Mouse (Mus musculus): ENCODE measurements around the gene Cnn1.
A peak's percentile ranks its signal among the peaks of the same experiment; 100 is the strongest.
"Not testable (repeated sequence)": the region's sequence is repeated elsewhere in the genome, so short reads cannot be mapped to it uniquely, and the experiment has no call there.

Gene Cnn1

DNA sequence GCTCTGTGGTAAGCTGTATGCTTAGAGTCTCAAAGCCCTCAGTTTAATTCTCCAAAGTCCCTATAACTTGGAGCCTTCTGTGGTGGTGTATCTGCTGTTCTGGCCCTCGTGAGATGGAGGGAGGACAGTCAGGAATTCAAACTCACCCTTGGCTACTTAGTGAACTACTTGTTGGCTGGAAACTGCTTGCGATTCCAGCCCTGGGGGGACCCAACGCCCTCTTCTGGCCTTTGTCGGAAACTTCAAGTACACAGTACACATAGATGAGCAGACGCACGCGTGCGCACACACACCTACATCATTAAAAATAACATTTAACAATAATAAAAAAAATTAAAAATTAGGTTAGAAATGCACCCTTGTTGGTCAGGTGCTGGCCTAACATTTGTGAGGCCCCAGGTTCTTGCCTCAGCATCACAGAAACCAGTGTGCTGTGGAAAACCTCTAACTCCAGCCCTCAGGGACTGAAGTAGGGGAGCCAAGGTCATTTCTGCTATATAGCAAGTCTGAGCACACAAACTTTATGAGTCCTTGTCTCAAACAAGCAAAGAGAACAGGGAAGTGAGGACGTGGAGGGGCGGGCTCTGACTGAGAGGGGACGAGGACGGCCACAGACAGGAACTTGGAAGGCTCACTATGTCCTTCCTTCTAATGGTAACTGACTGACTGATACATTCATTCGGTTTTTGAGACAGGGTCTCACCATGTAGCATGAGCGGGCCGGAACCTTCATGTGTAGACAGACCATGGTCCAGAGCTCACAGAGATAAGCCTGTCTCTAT, 26.4 kb downstream of the Cnn1 start:
- no peak for DNase-seq (ENCODE audit: low spot score in 2 of 2)

DNA sequence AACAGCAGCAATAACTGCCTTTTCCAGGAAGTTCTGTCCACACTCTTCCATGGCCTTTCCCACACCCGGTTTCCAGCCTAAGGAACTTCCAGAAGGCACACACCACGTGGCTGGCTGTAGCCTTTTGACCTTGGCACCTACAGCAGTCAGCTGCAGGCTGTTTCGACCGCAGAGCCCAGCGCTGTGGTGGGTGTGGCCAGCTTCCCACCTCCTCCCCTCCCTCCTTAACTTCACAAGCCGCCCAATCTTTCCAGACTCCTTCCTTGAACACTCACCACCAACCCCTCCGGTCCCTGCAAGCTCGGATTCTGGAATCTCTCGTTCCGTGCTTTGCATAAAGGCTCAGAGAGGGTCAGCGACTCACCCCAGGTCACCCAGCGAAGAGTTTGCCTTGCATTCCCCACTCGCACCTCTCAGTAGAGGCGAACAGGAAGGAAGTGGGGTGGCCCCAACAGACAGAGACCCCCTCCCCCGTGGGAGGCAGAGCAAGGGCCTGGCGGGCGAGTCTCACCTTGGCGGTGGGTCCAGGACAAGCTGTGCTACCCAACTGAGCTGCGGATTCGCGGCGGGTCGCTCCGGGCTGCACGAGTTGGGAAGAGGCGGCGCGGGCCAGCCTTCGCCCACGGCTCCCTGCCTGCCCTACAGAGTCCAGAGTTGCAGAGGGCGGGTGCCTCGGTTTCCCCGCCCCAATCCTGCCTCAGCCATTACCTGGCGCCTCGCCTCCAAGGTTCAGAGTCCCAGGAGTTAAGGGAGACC, 32.4 kb downstream of the Cnn1 start:
- DNase-seq (ENCODE audit: low spot score in 2 of 2), result no peak

DNA sequence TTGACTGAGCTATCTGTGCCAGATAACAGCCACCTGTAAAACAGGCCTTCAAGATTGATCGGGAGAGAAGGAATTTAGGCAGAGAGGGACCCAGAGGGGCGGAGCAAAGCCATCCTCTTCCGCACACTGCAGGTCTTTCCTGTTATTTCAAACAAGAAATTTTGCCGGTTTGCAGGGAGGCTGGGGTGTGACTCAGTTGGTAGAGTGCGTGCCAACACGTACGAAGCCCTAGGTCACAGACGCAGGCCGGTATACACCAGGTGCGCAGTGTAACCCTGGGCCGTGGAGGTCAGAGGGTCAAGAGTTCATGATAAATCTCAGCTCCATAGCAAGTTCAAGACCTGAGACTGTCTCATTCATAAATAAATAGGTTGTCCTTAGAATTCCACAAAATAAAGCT, 33.2 kb downstream of the Cnn1 start:
- no peak for DNase-seq (ENCODE audit: low spot score in 2 of 2)

DNA sequence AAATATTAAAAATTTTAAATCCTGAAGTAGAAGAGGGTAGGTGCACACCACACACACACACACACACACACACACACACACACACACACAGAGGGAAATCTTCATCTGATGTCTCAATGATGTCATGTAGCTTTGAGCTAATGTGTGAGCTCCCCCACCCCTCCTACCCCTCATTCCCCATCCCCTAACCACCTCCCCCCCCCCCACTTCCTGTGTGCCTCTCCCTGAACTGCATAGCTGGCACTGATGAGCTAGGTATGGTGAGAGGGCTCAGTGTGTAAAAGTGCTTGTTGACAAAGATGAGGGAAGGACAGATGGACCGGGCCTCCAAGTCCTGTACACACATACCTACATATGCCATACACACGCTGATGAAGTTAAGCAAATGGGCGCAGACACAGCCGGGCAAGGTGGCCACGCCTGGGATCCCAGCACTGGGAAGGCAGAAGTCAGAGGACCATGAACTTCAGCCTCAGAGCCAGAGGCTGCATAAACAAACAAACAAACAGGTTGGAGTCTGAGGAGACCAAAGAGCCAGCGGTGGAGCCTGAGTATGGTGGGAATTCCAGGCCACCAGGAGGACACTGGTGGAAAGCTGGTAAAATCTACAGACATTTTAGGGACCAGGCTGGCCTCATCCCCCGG, 35.4 kb downstream of the Cnn1 start:
- no peak for DNase-seq (ENCODE audit: low spot score in 2 of 2)

DNA sequence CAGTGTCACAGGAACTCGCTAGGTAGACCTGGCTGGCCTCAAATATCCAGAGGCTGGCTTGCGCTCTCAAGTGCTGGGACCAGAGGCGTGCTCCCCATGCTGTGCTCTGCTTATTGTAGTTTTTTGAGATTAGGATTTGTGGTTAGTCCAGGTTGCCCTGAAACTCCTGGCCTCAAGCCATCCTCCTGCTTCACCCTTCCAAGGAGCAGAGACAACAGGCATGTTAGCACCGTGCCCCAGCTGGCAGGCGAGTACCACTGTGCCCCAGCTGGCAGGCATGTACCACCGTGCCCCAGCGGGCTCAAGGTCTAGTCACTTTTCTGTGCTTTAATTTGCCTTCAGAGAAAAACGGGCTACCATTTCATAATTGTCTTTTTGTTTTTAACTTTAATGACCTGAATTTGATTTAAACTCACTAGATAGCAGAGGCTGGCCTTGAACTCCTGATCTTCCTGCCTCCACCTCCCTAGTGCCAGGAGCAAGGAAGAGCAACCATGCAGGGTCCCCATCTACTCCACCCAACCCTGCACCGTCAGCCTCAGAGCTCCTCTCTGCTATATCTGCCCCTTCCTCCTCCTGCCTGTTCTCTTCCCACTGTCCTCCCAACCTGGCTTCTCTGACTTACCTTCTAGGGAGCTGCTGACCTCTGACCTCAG, 36.1 kb downstream of the Cnn1 start:
- DNase-seq (ENCODE audit: low spot score in 2 of 2), result no peak

DNA sequence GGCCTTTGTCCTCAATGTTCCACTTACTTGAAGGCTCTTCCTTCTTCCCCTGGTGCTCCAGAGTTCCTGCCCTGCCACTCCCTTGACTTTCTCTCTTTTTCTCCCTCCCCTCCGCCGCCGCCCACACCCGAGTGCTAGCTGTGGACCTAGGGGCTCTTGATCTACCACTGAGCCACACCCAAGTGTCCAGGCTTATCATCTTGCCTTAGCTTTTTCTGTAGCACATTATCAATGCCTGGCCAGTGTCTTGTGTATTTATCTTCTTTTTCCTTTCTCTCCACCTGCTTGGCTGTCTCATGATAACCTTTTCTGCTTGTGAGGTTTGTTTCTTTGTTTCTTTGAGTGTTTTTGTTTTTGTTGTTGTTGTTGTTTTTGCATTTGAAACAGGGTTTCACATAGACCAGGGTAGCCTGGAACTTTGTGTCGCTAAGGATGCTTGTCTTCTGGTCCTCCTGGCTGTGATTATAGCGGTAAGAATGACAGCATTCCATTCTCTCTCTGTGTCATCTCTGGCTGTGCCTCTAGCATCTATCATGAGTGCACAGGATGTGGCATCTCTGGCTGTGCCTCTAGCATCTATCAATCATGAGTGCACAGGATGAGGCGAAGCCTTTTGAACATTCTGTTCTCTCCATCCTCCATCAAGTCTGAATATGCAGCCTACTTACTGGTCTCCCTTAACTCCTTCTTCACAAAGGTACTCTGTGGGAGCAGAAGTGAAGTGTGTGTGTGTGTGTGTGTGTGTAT, 36.8 kb downstream of the Cnn1 start, which contains the start of gene Acp5:
Gene Acp5 (minus strand): TSS at position 68 of the 747 bp plus-strand sequence.
- no peak for DNase-seq (ENCODE audit: low spot score in 2 of 2)

DNA sequence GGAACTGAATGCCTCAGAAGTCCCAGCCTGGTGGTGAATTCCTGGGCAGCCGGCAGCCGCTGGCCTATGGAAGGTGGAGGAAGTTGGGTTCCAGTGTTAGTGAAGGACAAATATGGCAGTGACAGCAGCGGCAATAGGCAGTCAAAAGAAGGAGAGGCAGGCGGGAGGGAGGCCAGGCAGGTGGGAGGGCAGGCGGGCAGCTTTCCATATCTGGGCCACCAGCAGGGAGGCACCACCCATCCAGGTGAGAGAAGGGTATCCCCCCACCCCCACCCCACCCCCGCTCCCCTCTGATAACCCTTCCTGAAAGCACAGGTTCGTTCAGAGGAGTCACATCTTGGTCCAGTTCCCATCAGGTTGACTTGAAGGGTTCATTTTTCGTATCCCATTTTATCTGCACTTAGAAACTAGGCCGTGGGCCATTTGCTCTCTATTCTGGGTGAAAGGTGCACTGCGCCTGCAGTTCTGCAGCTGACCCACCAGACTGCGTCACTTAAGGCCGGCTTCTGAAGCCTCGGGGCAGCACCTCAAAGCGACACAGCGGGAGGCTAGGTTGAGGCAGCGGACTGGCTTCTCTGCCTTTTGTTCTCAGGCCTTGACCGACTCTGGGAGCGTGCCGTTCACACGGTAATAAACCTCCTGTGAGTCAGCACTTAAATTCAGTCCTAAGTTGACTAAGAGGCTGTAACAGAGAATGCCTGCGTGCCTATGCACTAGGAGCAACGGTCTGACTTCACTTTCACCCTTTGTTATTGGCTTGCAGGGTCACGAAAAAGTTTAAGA, 37.9 kb downstream of the Cnn1 start:
- no peak for DNase-seq (ENCODE audit: low spot score in 2 of 2)

DNA sequence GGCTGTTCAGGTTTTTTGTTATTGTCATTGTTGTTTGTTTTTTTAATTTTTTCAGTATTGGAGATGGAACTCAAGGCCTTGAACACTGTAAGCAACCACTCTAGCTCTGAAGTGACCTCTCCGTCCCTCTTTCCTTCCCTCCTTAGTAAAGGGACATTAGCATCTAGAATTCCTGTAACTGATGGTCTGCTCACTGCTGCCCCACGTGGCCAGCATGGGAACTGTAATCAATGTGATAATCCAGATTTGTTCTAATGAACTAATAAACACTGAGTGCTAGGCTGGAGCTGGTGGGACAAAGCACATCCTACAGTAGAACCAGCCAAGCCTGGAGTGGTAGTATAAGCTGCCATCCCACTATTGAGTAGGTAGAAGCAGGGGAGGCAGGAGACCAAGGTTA, 39.5 kb downstream of the Cnn1 start:
- no peak for DNase-seq (ENCODE audit: low spot score in 2 of 2)

DNA sequence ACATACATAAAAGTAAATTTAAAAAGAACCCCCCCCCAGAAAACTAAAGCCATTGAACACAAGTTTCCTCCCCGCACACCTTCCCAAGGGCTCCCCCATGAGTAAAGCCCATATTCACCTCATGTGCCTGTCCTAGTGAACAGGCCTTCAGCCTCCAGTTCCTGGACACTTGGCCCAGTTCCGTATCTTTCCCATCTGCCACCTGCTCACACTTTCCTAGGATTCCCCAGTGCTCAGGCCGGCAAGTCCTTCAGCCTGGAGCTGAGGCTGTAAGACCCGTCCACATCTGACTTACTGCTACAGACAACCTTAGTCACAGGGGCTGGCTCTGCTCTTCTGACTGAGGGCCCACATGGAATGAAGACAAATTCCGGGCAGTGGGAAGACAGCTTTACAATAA, 40.7 kb downstream of the Cnn1 start:
- no peak for DNase-seq (ENCODE audit: low spot score in 2 of 2)

DNA sequence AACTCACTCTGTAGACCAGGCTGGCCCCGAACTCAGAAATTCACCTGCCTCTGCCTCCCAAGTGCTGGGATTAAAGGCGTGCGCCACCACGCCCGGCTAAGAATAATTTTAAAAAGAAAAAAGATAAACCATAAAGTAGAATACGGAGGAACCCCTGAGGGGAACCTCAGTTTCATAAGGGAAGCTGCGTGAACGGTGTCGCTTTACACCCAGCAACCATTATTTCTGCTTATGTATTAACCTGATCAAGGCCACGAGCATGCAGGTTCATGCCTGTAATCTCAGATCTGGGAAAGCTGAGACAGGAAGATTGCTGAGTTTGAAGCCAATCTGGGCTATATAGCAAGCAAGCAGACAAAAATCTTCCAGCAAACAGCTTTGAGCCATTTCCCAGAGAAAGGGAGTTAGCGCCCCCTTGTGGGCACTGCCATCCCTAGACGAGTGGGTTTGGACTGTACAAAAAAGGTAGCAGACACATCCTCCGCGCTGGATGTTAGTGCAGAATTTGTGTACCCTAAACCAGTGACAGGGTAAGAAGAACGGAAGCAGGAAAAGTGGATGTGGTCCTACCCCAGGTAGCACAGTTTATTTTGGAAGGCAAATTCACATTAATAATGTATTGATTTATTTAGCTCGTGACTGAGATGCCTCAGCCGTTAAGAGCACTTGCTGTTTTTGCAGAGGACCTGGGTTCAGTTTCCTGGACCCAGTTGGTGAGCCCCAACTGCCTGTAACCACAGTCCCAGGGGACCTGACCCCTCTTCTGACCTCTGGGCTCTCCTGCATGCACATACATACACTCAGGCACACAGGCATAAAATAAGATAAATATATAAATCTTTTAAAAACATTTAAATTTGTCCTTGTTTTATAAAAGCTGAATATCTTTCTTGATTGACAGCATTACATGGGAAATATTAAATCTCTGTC, 44.4 kb downstream of the Cnn1 start:
- peak; percentile 77 to 89 for DNase-seq (ENCODE audit: low spot score in 2 of 2)

DNA sequence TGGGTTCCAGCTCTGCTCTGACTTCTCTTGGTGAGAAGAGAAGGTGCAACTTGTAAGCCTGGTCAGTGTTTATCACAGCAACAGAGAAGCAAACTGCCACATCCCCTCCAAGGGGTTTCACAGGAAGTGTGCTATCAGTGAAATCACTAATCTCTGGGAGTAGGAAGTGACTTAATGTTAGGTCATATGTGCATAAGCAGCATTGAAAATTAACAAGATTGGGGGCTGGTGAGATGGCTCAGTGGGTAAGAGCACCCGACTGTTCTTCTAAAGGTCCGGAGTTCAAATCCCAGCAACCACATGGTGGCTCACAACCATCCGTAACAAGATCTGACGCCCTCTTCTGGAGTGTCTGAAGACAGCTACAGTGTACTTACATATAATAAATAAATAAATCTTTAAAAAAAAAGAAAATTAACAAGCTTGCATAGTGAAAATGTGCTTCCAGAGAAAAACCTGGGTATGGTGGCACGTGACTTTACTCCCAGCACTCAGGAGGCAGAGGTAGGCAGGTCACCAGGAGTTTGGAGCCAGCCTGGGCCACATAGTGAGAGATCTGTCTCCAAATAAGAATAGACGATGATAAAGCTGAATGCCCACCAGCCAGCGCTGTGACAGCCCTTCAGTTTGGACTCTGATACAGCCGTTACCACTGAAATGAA, 45.4 kb downstream of the Cnn1 start:
- DNase-seq (ENCODE audit: low spot score in 2 of 2), result no peak

DNA sequence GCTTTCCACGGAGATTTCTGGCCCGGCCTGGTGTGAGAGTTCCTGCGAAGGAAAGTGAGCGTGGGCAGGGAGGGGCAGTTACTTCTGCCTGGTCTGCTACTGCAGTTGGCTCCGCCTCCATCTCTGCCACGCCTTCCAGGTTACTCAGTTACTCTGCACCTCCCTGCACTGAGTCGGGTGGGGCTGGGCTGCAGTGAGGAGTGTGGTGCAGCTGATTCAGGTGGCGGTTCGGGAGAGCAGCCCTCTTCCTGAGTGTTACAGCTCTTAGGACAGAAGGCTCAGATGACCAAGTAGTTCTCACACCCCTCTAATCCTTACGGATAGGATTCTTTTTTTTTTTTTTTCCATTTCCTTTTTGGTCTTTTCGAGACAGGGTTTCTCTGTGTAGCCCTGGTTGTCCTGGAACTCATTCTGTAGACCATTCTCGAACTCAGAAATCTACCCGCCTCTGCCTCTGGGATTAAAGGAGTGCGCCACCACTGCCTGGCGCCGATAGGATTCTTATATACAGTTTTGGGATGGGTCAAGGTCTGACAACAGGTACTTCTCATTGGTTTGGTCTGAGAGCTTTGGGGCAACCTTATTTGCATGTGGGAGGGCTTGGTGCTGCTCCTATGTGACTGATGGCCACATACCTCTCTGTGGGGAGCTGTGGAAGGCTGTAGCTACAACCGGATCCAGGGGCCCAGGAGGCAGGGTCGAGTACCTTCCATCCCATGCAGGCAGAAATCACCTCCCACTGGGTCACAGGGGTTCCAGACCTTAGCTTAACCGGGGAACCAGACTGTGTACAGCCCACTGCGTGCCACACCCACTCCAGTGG, 50.6 kb downstream of the Cnn1 start:
- no peak for DNase-seq (ENCODE audit: low spot score in 2 of 2)

DNA sequence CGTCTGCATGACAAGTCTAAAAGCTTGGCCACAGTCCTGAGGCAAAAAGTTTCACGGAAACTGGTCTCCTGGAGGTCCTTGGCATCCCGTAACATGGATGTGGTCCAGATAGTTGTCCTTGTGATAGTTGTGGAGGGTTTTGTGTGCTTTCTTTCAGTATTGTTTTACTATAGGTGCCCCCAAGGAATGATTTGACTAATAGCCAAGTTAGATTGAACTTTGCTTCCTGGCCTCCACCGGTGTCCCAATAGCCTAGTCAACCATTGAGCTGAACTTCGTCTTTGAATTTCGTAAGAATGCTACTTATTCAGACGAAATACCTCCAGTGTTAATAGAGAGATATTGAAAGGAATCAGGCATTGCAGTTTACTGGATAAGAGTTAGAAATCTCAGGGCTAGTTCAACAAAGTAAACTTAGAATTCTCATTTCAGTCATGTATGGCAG, 51.3 kb downstream of the Cnn1 start:
- DNase-seq (ENCODE audit: low spot score in 2 of 2), result not testable (repeated sequence)

DNA sequence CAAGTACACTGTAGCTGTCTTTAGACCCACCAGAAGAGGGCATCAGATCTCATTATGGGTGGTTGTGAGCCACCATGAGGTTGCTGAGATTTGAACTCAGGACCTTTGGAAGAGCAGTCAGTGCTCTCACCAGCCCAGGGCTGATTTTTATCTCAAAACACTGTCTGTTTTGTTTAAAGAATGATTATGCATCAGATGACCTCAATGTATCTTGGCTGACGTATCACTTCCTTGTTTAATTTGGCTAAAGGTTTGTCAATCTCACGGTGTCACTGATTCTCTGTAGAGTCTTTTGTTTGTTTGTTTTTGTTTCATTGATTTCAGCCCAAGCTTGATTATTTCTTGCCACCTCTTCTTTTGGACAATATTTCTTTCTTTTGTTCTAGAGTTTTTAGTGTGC, 51.9 kb downstream of the Cnn1 start:
- no peak for DNase-seq (ENCODE audit: low spot score in 2 of 2)

DNA sequence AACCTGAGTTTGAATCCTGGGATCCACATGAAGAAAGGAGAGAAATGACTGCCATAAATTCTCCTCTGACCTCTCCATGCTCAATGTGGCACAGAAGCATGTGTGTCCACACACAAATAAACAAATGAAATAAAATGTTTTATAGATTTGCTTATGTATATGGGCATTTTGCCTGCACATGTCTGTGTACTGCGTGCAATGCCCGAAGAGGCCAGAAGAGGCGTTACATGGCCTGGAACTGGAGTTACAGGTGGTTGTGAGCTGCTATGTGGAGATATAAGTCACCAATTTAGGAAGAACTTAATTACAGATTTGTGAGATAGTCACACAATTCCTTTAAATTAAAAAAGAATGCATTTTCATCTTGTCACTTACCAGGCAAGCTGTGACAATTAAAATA, 54.8 kb downstream of the Cnn1 start:
- no peak for DNase-seq (ENCODE audit: low spot score in 2 of 2)

DNA sequence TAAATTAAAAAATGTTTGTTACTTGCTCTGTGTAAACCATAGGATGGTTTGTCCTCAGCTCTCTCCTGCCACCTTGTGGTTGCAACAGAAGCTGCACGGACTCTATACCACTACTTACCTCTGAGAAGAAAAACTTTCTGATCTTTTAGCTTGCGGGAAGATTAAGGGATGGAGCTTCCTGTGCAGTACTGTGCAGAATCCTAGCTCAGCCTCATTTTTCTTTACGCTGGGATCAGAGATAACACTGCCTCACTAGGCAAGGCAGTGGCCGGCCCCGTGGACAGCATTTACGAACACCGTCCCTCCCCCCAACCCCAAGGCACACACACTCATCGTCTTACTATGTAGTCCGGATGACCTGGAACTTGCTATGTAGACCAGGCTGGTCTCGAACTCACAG, 56.6 kb downstream of the Cnn1 start:
- peak; percentile 78 to 86 for DNase-seq (ENCODE audit: low spot score in 2 of 2)

DNA sequence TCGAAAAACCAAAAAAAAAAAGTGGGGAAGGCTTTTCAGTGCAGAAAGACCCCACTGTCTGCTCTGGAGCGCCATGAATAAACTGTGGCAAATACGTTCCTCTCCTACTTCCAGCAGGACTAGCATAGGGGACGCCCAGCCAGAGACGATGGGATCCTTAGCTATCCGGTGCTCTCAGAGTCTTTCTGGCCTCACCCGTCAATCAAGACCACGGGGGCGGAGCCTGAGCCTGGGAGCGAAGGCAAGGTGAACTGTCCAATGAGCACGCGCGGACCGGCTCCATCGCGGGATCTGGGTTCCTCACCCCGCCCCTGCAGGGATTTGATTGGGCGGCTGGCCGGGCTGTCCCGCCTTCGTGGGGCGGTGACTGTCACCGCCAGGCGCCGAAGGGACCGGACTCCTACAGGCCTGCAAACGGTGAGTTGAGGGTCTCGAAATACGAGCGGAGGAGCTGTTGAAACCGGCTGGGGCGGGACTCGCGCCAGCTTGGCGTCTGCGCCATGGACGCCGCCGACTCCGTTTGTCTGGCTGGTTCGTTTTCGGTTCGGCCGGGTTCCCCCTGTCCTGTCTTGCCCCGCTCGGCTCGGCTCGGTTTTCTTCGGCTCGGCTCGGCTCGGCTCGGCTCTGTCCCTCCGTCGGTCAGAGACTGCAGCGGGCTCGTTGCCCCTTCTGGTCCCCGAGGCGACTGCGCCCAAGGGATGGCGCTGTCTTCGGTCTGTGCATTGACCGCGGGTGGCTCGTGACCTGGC, 57.7 kb downstream of the Cnn1 start, which contains the start of gene Pigyl:
Gene Pigyl (plus strand): TSS at position 350 of the 749 bp plus-strand sequence.
- DNase-seq (ENCODE audit: low spot score in 2 of 2), result peak; percentile 99

Measured in right cerebral cortex, postnatal 10 days (tissue).